Mouse (Mus musculus): ENCODE measurements at regions not wholly inside any gene's neighbourhood (a gene's known extent, or its start where the extent isn't known, plus 50 kb on each side); places are given as distances from the start of the nearest gene placed in this dataset.

GRCm38 (mm10) chr15:33914891-33915290 is 442.8 kb downstream of the 9430069I07Rik start:
- no peak for ATAC-seq (ENCODE audit: low FRiP score, low read depth)
- WGBS = 67% methylated on average over 1 of the region's 1 CpGs
- Histone ChIP-seq H3K4me1 (replicated peaks) (no peaks in the 10 kb centered on the region), H3K27ac (replicated peaks) (no peak overlapping the region), H3K9ac (no peak overlapping the region), H3K9me3 (no peaks in the 10 kb centered on the region), H3K4me2 (no peak overlapping the region), H3K27me3 (no peaks in the 10 kb centered on the region), H3K36me3 (no peaks in the 10 kb centered on the region), H3K4me3 (no peak overlapping the region)

GRCm38 (mm10) chr15:33906727-33907479 is 450.8 kb downstream of the 9430069I07Rik start:
- H3K4me2 ChIP-seq = no peak overlapping the region
- H3K27me3 ChIP-seq = no peaks in the 10 kb centered on the region
- no peak for ATAC-seq (ENCODE audit: low FRiP score, low read depth)
- H3K27ac ChIP-seq (replicated peaks) = no peak overlapping the region
- H3K4me3 ChIP-seq = no peak overlapping the region
- H3K9me3 ChIP-seq = no peaks in the 10 kb centered on the region
- no peaks in the 10 kb centered on the region for H3K36me3 ChIP-seq
- no peak overlapping the region for H3K9ac ChIP-seq
- no peaks in the 10 kb centered on the region for H3K4me1 ChIP-seq (replicated peaks)
- 76% methylated on average over 5 of the region's 5 CpGs for WGBS

- no peak overlapping the region for H3K9ac ChIP-seq
- no peaks in the 10 kb centered on the region for H3K36me3 ChIP-seq
- H3K9me3 ChIP-seq = no peaks in the 10 kb centered on the region
- H3K27me3 ChIP-seq = no peaks in the 10 kb centered on the region
- no peak overlapping the region for H3K4me2 ChIP-seq
- H3K27ac ChIP-seq (replicated peaks) = no peak overlapping the region
- H3K4me3 ChIP-seq = no peak overlapping the region
- H3K4me1 ChIP-seq (replicated peaks) = no peaks in the 10 kb centered on the region
- WGBS = 91% methylated on average over 2 of the region's 2 CpGs
- no peak for ATAC-seq (ENCODE audit: low FRiP score, low read depth)
Observed at GRCm38 (mm10) chr15:33896076-33896475, 461.6 kb downstream of the 9430069I07Rik start.

- no peak for ATAC-seq (ENCODE audit: low FRiP score, low read depth)
- Histone ChIP-seq H3K4me1 (replicated peaks) (no peaks in the 10 kb centered on the region), H3K27ac (replicated peaks) (no peak overlapping the region), H3K9ac (no peak overlapping the region), H3K27me3 (no peaks in the 10 kb centered on the region), H3K9me3 (no peaks in the 10 kb centered on the region), H3K36me3 (no peaks in the 10 kb centered on the region), H3K4me3 (no peak overlapping the region), H3K4me2 (no peak overlapping the region)
- WGBS = 87% methylated on average over 4 of the region's 4 CpGs
Observed at GRCm38 (mm10) chr15:33890606-33891005, 467.1 kb downstream of the 9430069I07Rik start.

- Histone ChIP-seq H3K9ac (no peak overlapping the region), H3K4me3 (no peak overlapping the region), H3K4me1 (replicated peaks) (no peaks in the 10 kb centered on the region), H3K4me2 (no peak overlapping the region), H3K9me3 (no peaks in the 10 kb centered on the region), H3K27me3 (no peaks in the 10 kb centered on the region), H3K36me3 (no peaks in the 10 kb centered on the region), H3K27ac (replicated peaks) (no peak overlapping the region)
- ATAC-seq (ENCODE audit: low FRiP score, low read depth) = no peak
- WGBS = 81% methylated on average over 1 of the region's 1 CpGs
Observed at GRCm38 (mm10) chr15:33888865-33889368, 468.8 kb downstream of the 9430069I07Rik start.

- Histone ChIP-seq H3K9me3 (no peaks in the 10 kb centered on the region), H3K4me2 (no peak overlapping the region), H3K9ac (no peak overlapping the region), H3K27ac (replicated peaks) (no peak overlapping the region), H3K27me3 (no peaks in the 10 kb centered on the region), H3K4me3 (no peak overlapping the region), H3K4me1 (replicated peaks) (no peaks in the 10 kb centered on the region), H3K36me3 (no peaks in the 10 kb centered on the region)
- ATAC-seq (ENCODE audit: low FRiP score, low read depth) = no peak
- 79% methylated on average over 3 of the region's 3 CpGs for WGBS
Observed at GRCm38 (mm10) chr15:33862224-33862752, 495.4 kb downstream of the 9430069I07Rik start.

- H3K4me3 ChIP-seq = no peak overlapping the region
- WGBS = 87% methylated on average over 1 of the region's 1 CpGs
- no peak overlapping the region for H3K27ac ChIP-seq (replicated peaks)
- no peaks in the 10 kb centered on the region for H3K9me3 ChIP-seq
- no peak for ATAC-seq (ENCODE audit: low FRiP score, low read depth)
- no peak overlapping the region for H3K4me2 ChIP-seq
- no peaks in the 10 kb centered on the region for H3K27me3 ChIP-seq
- H3K36me3 ChIP-seq = no peaks in the 10 kb centered on the region
- no peak overlapping the region for H3K9ac ChIP-seq
- H3K4me1 ChIP-seq (replicated peaks) = no peaks in the 10 kb centered on the region
Observed at GRCm38 (mm10) chr15:33825435-33826088, 532.1 kb downstream of the 9430069I07Rik start.

- 95% methylated on average over 3 of the region's 3 CpGs for WGBS
- Histone ChIP-seq H3K27me3 (no peaks in the 10 kb centered on the region), H3K9me3 (no peaks in the 10 kb centered on the region), H3K27ac (replicated peaks) (no peak overlapping the region), H3K36me3 (no peaks in the 10 kb centered on the region), H3K4me3 (no peak overlapping the region), H3K4me1 (replicated peaks) (no peaks in the 10 kb centered on the region), H3K4me2 (no peak overlapping the region), H3K9ac (no peak overlapping the region)
- ATAC-seq (ENCODE audit: low FRiP score, low read depth) = no peak
Observed at GRCm38 (mm10) chr15:33824826-33825225, 532.8 kb downstream of the 9430069I07Rik start.

- 94% methylated on average over 2 of the region's 2 CpGs for WGBS
Observed at GRCm38 (mm10) chr15:33780960-33781359, 576.7 kb downstream of the 9430069I07Rik start.

GRCm38 (mm10) chr15:33759496-33759895 is 598.2 kb downstream of the 9430069I07Rik start:
- Histone ChIP-seq H3K27me3 (no peaks in the 10 kb centered on the region), H3K36me3 (no peaks in the 10 kb centered on the region), H3K4me2 (no peak overlapping the region)

More at GRCm38 (mm10) chr15:33780960-33781359, 576.7 kb downstream of the 9430069I07Rik start:
- no peak overlapping the region for H3K4me2 ChIP-seq
- H3K36me3 ChIP-seq = no peaks in the 10 kb centered on the region
- H3K9ac ChIP-seq = no peak overlapping the region
- H3K4me1 ChIP-seq (replicated peaks) = no peaks in the 10 kb centered on the region
- no peak overlapping the region for H3K4me3 ChIP-seq
- no peaks in the 10 kb centered on the region for H3K9me3 ChIP-seq
- no peaks in the 10 kb centered on the region for H3K27me3 ChIP-seq
- no peak for ATAC-seq (ENCODE audit: low FRiP score, low read depth)
- H3K27ac ChIP-seq (replicated peaks) = no peak overlapping the region

GRCm38 (mm10) chr15:33758771-33759170 is 598.9 kb downstream of the 9430069I07Rik start:
- no peak overlapping the region for H3K4me3 ChIP-seq
- 94% methylated on average over 1 of the region's 1 CpGs for WGBS
- H3K9ac ChIP-seq = no peak overlapping the region
- H3K4me2 ChIP-seq = no peak overlapping the region
- no peak for ATAC-seq (ENCODE audit: low FRiP score, low read depth)
- H3K4me1 ChIP-seq (replicated peaks) = no peaks in the 10 kb centered on the region
- H3K27ac ChIP-seq (replicated peaks) = no peak overlapping the region
- no peaks in the 10 kb centered on the region for H3K27me3 ChIP-seq
- no peaks in the 10 kb centered on the region for H3K9me3 ChIP-seq
- H3K36me3 ChIP-seq = no peaks in the 10 kb centered on the region

More at GRCm38 (mm10) chr15:33759496-33759895, 598.2 kb downstream of the 9430069I07Rik start:
- Histone ChIP-seq H3K4me3 (no peak overlapping the region), H3K27ac (replicated peaks) (no peak overlapping the region), H3K9me3 (no peaks in the 10 kb centered on the region), H3K4me1 (replicated peaks) (no peaks in the 10 kb centered on the region), H3K9ac (no peak overlapping the region)
- WGBS = 72% methylated on average over 6 of the region's 6 CpGs
- ATAC-seq (ENCODE audit: low FRiP score, low read depth) = no peak

All from hindbrain, embryonic 15.5 days (tissue).